Mouse (Mus musculus) frontal cortex, adult 2 months (tissue): ENCODE measurements around the gene Fcf1. TPM values are rescaled to one million over a fixed set of nuclear protein-coding genes. Genes with fewer than 3 reads are reported as not detected.

ENCODE experiments used
- DNase-seq, 2 experiments: peaks; one replicate each; pipeline ENCODE4 v3.0.0; 2022; ENCODE audit warnings: low spot score in 1 of 2; ENCODE audit errors: extremely low spot score in 1 of 2
- polyA plus RNA-seq: library from polyadenylated mRNA; depleted of rRNA; stranded (reverse); fragments of >200 nt; gene quantifications from 2 replicates; pipeline ENCODE4 v1.2.3, GENCODE M21; 2012

The Fcf1 gene
- polyA plus RNA-seq, 1 experiment, result 73.9 TPM

DNA sequence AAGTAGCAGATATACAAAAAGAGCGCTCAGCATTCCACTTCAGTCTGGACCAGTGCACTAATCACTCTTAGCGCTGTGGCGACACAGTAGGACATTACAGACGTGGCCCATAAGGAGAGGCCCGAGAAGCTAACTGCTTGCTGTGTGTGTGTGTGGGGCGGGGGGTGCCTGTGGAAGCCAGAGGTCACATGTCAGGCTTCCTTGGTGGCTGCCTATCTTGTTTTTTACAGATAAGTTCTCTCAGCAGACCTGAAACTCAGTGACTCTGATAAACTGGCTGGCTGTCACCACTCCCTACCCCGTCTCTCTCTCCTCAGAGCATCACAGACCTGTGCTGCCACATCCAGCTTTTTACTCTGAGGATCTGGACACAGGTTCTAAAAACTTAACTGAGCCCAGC is 8.1 kb upstream of the Fcf1 start:
- no peak for DNase-seq

- no peak for DNase-seq
Observed at GRCm38 (mm10) chr12:84968831-84969655, 1.7 kb upstream of the Fcf1 start.

DNA sequence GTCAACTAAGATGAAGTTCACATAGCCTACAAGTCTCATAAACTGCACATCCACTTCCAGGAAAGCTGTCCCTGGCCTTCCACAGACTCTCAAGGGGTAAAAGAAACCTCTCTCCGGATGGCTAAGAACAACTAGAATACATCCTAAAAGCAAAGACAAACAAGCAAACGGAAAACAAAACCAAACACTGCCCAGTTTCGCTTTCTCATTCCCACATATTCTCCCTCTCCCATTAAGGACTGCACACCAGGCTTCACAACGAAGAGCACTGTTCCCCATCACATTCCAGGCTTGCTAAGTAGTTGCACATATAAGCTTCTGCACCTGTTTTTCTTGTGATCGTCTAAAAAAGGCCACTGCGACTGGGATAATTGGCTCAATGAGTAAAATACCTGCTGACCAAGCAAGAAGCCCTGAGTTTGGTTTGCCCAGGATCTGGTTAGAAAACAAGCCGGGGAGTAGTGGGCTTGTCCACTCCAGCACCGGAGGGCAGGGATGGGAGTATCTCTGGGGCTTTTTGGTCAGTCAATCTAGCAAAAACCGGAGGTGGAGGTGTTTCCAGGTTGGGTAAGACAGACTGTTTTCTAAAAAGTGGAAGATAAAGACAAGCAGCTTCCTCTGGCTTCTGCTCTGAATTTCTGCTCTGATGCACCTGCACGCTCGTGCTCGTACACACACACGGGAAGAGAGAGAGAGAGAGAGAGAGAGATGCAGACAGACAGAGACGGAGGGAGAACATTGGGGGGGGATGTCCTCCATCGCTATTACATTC is 855 bp upstream of the Fcf1 start:
- DNase-seq, result no peak

- DNase-seq, result no peak
Observed at GRCm38 (mm10) chr12:84979264-84979862, 8.7 kb downstream of the Fcf1 start.

DNA sequence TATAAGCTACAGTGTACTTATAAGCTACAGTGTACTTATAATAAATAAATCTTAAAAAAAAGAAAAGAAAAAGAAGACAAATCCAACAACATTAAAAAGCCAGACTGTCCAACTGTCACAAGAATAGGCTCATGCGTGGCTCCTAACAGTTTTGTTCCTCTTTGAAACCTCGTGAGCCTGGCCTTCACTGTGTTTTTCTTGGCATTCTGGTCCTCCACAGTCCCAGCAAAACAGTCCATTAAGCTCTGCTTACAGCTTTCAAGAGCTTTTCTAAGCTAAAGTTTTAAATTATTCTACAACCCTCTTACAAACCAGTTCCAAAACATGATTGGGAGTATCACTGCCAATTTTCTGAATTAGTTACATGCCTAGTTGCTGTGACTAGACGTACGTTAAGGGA is 18.8 kb downstream of the Fcf1 start:
- no peak for DNase-seq

- DNase-seq, result no peak
Observed at GRCm38 (mm10) chr12:84995112-84995761, 24.5 kb downstream of the Fcf1 start.

- DNase-seq, result peak; percentile 95 to 98
Observed at GRCm38 (mm10) chr12:84996083-84996496, 25.4 kb downstream of the Fcf1 start, which contains the start of gene Ylpm1. Gene Ylpm1 (plus strand): TSS chr12:84996321.

DNA sequence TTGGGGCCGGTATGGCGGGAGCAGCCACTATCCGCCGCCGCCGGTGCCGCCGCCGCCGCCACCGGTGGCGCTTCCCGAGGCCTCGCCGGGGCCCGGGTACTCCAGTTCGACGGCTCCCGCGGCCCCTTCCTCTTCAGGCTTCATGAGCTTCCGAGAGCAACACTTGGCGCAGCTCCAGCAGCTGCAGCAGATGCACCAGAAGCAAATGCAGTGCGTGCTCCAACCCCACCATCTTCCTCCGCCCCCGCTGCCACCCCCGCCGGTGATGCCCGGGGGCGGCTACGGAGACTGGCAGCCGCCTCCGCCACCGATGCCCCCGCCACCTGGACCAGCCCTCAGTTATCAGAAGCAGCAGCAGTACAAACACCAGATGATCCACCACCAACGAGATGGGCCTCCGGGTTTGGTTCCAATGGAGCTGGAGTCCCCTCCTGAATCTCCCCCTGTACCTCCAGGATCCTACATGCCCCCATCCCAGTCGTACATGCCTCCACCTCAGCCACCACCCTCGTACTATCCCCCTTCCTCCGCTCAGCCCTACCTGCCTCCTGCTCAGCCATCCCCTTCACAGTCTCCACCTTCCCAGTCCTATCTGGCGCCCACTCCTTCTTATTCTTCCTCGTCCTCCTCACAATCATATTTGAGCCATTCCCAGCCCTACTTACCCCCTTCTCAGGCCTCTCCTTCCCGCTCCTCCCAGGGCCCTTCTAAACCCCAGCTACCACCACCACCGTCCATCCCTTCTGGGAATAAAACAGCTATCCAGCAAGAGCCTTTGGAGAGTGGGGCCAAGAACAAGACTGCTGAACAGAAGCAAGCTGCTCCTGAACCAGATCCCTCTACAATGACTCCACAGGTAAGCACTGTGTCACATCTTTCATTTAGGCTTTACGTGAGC is 26.1 kb downstream of the Fcf1 start:
- DNase-seq, result peak; percentile 14 to 47

DNA sequence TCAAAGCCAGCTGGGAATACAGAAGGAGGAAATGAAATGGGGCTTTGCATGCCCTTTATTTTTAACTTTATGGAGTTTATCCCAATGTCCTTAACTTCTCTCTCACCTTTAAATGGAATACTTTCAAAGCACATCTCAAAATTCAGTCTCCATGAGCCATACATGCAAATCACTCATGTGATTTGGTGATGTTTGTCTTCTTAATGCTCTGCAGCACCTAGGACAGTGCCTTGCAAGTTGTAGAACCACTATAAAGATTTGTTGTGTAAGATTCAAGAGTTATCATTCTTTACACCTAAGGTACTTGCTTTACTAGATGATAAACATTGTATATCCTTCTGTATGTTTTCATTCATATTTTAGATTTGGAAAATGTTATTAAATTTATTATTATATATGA is 28.4 kb downstream of the Fcf1 start:
- DNase-seq, result no peak

DNA sequence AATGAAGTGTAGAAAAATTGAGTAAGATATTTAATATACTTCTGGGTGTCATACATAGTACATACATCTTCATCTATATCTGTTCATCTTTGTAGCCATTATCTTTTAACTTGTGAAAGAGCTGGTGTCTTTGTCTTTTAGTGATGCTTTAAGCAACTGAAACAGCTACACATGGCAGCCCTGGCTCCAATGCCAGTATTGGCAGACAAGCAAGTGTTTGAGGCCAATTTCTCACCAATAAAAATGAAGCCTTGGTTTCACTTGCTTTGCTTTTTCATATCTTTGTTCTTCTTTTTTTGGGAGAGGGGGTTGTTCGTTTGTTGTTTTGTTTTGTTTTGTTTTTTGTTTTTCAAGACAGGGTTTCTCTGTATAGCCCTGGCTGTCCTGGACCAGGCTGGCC is 35.5 kb downstream of the Fcf1 start:
- DNase-seq, result no peak

- no peak for DNase-seq
Observed at GRCm38 (mm10) chr12:85007021-85007420, 36.3 kb downstream of the Fcf1 start.

- no peak for DNase-seq
Observed at GRCm38 (mm10) chr12:85009776-85010175, 39.1 kb downstream of the Fcf1 start.

DNA sequence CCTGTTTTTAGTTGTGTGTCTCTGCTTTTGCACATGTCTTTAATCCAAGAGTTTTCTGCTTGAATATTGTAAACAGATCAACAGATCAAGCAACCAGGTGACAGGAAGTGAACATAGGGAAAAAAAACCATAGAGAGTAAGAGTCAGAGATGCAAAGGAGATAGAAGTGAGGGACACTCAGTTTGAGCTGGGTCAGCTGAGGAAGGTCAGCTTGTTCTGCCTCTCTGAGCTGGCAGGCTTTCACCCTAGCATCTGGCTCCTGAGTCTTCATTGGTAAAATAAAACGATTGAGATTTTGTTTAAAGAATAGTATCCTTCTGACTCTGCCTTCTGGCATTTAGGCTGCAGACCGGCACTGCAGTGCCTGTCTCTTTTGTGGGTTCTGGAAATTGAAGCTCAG is 39.8 kb downstream of the Fcf1 start:
- DNase-seq, result no peak

DNA sequence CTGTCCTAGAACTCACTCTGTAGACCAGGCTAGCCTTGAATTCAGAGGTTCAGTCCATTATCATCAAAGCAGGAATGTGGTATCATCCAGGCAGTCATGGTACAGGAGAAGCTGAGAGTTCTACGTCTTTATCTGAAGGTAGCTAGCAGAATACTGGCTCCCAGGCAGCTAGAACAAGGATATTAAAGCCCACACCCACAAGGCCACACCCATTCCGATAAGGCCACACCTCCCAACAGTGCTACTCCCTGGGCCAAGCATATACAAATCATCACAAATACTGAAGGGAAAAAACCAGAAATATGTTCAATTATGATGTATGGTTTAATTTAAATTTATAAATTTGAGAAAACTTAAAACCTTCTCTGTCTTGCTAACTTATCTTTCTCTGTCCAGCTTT is 41.5 kb downstream of the Fcf1 start:
- no peak for DNase-seq

- no peak for DNase-seq
Observed at GRCm38 (mm10) chr12:85022071-85022470, 51.4 kb downstream of the Fcf1 start.

DNA sequence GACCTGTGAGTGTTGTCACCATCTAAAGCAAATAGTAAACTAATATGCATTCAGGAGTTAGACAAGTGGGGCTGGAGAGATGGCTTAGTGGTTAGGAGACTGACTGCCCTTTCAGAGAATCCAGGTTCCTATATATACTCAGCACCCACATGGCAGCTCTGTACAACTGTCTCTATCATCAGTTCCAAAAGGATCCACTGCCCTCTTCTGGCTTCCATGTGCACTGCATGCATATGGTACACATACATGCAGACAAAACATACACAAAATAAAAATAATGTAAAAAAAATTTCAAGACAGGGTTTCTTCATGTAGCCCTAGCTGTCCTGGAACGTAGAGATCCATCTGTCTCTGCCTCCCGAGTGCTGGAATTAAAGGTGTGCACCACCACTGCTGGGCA is 62.0 kb downstream of the Fcf1 start:
- DNase-seq, result peak in 1 of 2 experiments; percentile 13
